In genomic region chr2:50693784-50694350, GRCm38 (mm10) we compare ENCODE assay signal across 18 mouse cellular contexts.
A peak's percentile ranks its signal among the peaks of the same experiment; 100 is the strongest.
DNase-seq lines count a peak whose midpoint lies in the region; ATAC-seq and TF ChIP-seq lines count a peak whose summit lies in the region.
"Had no signal": no experiment of that assay in that cellular context is flagged by ENCODE, and none has a peak within 500 bp of the region (broad histone marks: within the 10 kb centered on the region; RNA-seq: fewer than 3 reads in every experiment).

No protein-coding gene starts in this region.

- 0 out of 2 replicates have a peak overlapping the region, but pooled peaks have one; percentile 2 for H3K27ac ChIP-seq in hindbrain, embryonic 10.5 days
- H3K27ac ChIP-seq in hindbrain, postnatal 0 days: no peak overlapping the region
- 0 out of 2 replicates have a peak overlapping the region, but pooled peaks have one; percentile 9 for H3K27ac ChIP-seq in midbrain, embryonic 13.5 days
- no peak overlapping the region for H3K27ac ChIP-seq in left cerebral cortex, adult 2 months
- H3K27ac ChIP-seq: embryonic facial prominence, embryonic 10.5 days; heart, embryonic 13.5 days; stomach, postnatal 0 days had no signal

- TF ChIP-seq POLR2A in brain, embryonic 14.5 days (IDR thresholded peaks at IDR 0.05; ENCODE audit: borderline replicate concordance, extremely low read depth, insufficient read depth, insufficient read length, poor library complexity, severe bottlenecking): no peak

- no peaks in the 10 kb centered on the region for H3K9me3 ChIP-seq in hindbrain, embryonic 10.5 days
- no peaks in the 10 kb centered on the region for H3K9me3 ChIP-seq in hindbrain, postnatal 0 days (ENCODE audit: low read length)
- H3K9me3 ChIP-seq in midbrain, embryonic 13.5 days: no peaks in the 10 kb centered on the region
- H3K9me3 ChIP-seq: embryonic facial prominence, embryonic 10.5 days; heart, embryonic 13.5 days had no signal

- TF ChIP-seq CTCF in hindbrain, postnatal 0 days (IDR thresholded peaks at IDR 0.05; ENCODE audit: low read depth): no peak
- TF ChIP-seq CTCF in brain, embryonic 14.5 days (IDR thresholded peaks at IDR 0.05; ENCODE audit: borderline replicate concordance, extremely low read depth, insufficient read depth, insufficient read length): no peak
- TF ChIP-seq CTCF in left cerebral cortex, adult 2 months (IDR thresholded peaks at IDR 0.05): no peak

- H3K4me3 ChIP-seq in hindbrain, embryonic 10.5 days: no peak overlapping the region
- H3K4me3 ChIP-seq in hindbrain, postnatal 0 days (ENCODE audit: low read length): no peak overlapping the region
- no peak overlapping the region for H3K4me3 ChIP-seq in midbrain, embryonic 13.5 days (replicated peaks)
- no peak overlapping the region for H3K4me3 ChIP-seq in left cerebral cortex, adult 2 months
- H3K4me3 ChIP-seq: embryonic facial prominence, embryonic 10.5 days; heart, embryonic 13.5 days had no signal

- no peaks in the 10 kb centered on the region for H3K36me3 ChIP-seq in hindbrain, embryonic 10.5 days
- H3K36me3 ChIP-seq in hindbrain, postnatal 0 days (ENCODE audit: insufficient read depth, low read length): no peaks in the 10 kb centered on the region
- no peaks in the 10 kb centered on the region for H3K36me3 ChIP-seq in midbrain, embryonic 13.5 days
- H3K36me3 ChIP-seq: embryonic facial prominence, embryonic 10.5 days; heart, embryonic 13.5 days had no signal

- H3K4me1 ChIP-seq in hindbrain, embryonic 10.5 days (replicated peaks): peaks cover 27% of the 10 kb centered on the region
- no peaks in the 10 kb centered on the region for H3K4me1 ChIP-seq in hindbrain, postnatal 0 days (ENCODE audit: insufficient read depth, low read length)
- H3K4me1 ChIP-seq in midbrain, embryonic 13.5 days (replicated peaks): peaks cover 25% of the 10 kb centered on the region

- H3K9ac ChIP-seq in hindbrain, postnatal 0 days (replicated peaks; ENCODE audit: low read length): no peak overlapping the region
- H3K9ac ChIP-seq in midbrain, embryonic 13.5 days (replicated peaks): no peak overlapping the region
- H3K9ac ChIP-seq: heart, embryonic 13.5 days; liver, postnatal 0 days had no signal

- no peak overlapping the region for H3K4me2 ChIP-seq in hindbrain, postnatal 0 days (ENCODE audit: low read depth, low read length)
- H3K4me2 ChIP-seq in midbrain, embryonic 13.5 days (replicated peaks): no peak overlapping the region
- H3K4me2 ChIP-seq: heart, embryonic 13.5 days had no signal

- intact Hi-C loops in left cerebral cortex, adult 2 months (cut with DNase I): no loop called here

- no peak for DNase-seq in cerebellum, adult 8-10 months
- DNase-seq in hindbrain, embryonic 10.5 days (ENCODE audit: low spot score): no peak
- DNase-seq in hindbrain, postnatal 0 days (ENCODE audit: low spot score): no peak
- peak; percentile 77 for DNase-seq in brain, embryonic 14.5 days (ENCODE audit: low read depth)
- DNase-seq in left cerebral cortex, adult 2 months (ENCODE audit: extremely low spot score in 1 of 2, low spot score in 2 of 2): no peak
- DNase-seq: gastrocnemius, postnatal 36 days; heart, postnatal 36 days; kidney, adult 8-10 months; kidney, postnatal 36 days; liver, postnatal 0 days; right cerebral cortex, postnatal 25 days; thymus, postnatal 14 days had no signal

- ATAC-seq in cerebellum, adult (ENCODE audit: insufficient number of reproducible peaks, low FRiP score, low TSS enrichment): 0 out of 2 replicates have a peak, but pooled peaks have one; percentile 54
- ATAC-seq in hindbrain, postnatal 0 days: no peak
- 0 out of 2 replicates have a peak, but pooled peaks have one; percentile 27 for ATAC-seq in midbrain, embryonic 13.5 days
- ATAC-seq in megakaryocyte-erythroid progenitor cell, adult 5-6 weeks (replicated peaks; ENCODE audit: low FRiP score, low TSS enrichment, poor library complexity, severe bottlenecking): no peak
- ATAC-seq: liver, postnatal 0 days had no signal

- peaks cover 3% of the 10 kb centered on the region for H3K27me3 ChIP-seq in hindbrain, embryonic 10.5 days (ENCODE audit: insufficient read depth, poor library complexity, severe bottlenecking)
- H3K27me3 ChIP-seq in hindbrain, postnatal 0 days (ENCODE audit: insufficient read depth, low read length): no peaks in the 10 kb centered on the region
- no peaks in the 10 kb centered on the region for H3K27me3 ChIP-seq in midbrain, embryonic 13.5 days
- H3K27me3 ChIP-seq: heart, embryonic 13.5 days had no signal

- WGBS in hindbrain, embryonic 10.5 days: 70% methylated on average over 7 of the region's 7 CpGs
- whole genome bisulfite sequencing in hindbrain, postnatal 0 days: 39% methylated on average over 7 of the region's 7 CpGs
- 14% methylated on average over 7 of the region's 7 CpGs for WGBS in midbrain, embryonic 13.5 days

Comparison
In these comparisons a context has a peak if more than half of its experiments do, and no peak if none do; other contexts are left out.
1. H3K27ac ChIP-seq: peak in hindbrain, embryonic 10.5 days (single experiment) and midbrain, embryonic 13.5 days (single experiment); none in hindbrain, postnatal 0 days (single experiment) and left cerebral cortex, adult 2 months (single experiment).
2. ATAC-seq: peak in cerebellum, adult (single experiment) and midbrain, embryonic 13.5 days (single experiment); none in hindbrain, postnatal 0 days (single experiment) and megakaryocyte-erythroid progenitor cell, adult 5-6 weeks (single experiment).